Mouse (Mus musculus): ENCODE data around the gene Aipl1.

- TF ChIP-seq CTCF (conservative IDR thresholded peaks at IDR 0.05 in 1 of 2, IDR thresholded peaks at IDR 0.05 in 1 of 2; ENCODE audit: low read depth in 2 of 2, low read length in 2 of 2): no peak
- TF ChIP-seq POLR2AphosphoS2 (IDR thresholded peaks at IDR 0.05; ENCODE audit: low read depth, low read length): no peak
- TF ChIP-seq POLR2A (IDR thresholded peaks at IDR 0.05; ENCODE audit: low read depth, low read length): no peak
- no peak for TF ChIP-seq IRF4 (IDR thresholded peaks at IDR 0.05; ENCODE audit: low read depth, low read length)
- no peak for TF ChIP-seq HCFC1 (IDR thresholded peaks at IDR 0.05; ENCODE audit: low read depth, low read length)
- TF ChIP-seq MAFK (IDR thresholded peaks at IDR 0.05; ENCODE audit: insufficient replicate concordance, low read length): no peak
- TF ChIP-seq EP300 (IDR thresholded peaks at IDR 0.05; ENCODE audit: low read length): no peak
- no peak for TF ChIP-seq ZNF384 (IDR thresholded peaks at IDR 0.05; ENCODE audit: low read depth, low read length)
- no peak for TF ChIP-seq MXI1 (IDR thresholded peaks at IDR 0.05; ENCODE audit: low read depth, low read length)
- TF ChIP-seq BHLHE40 (IDR thresholded peaks at IDR 0.05; ENCODE audit: low read depth, low read length): no peak
Measured at GRCm38 (mm10) chr11:72060416-72060815, 23.1 kb upstream of the Aipl1 start.

Measured in CH12.LX (cell line).